Mouse (Mus musculus) intestine, embryonic 15.5 days (tissue): ENCODE measurements around the gene Dennd4b. TPM values are rescaled to one million over a fixed set of nuclear protein-coding genes. Genes with fewer than 3 reads are reported as not detected.

ENCODE experiments used
- ATAC-seq: fragments of 200-750 bp; cut with Nextera tagmentation; 2 replicates; pipeline ENCODE4 v1.8.0; 2017; ENCODE audit warnings: moderate TSS enrichment, moderate library complexity
- H3K27ac ChIP-seq: fragments of 300-500 bp; sonication (generic); 2 replicates; pipeline ENCODE4 v1.5.1; 2015; ENCODE audit warnings: mild to moderate bottlenecking, inconsistent platforms
- H3K27me3 ChIP-seq: fragments of 300-500 bp; sonication (generic); replicated peaks from 2 replicates; pipeline ENCODE4 v1.6.1; 2015; ENCODE audit warnings: inconsistent platforms
- H3K36me3 ChIP-seq: fragments of 300-500 bp; sonication (generic); 2 replicates; pipeline ENCODE4 v1.6.1; 2015; ENCODE audit warnings: inconsistent platforms
- H3K4me1 ChIP-seq: fragments of 300-500 bp; sonication (generic); replicated peaks from 2 replicates; pipeline ENCODE4 v1.6.1; 2015; ENCODE audit warnings: inconsistent platforms
- H3K4me2 ChIP-seq: fragments of 300-500 bp; sonication (generic); replicated peaks from 2 replicates; pipeline ENCODE4 v1.6.1; 2015; ENCODE audit warnings: mild to moderate bottlenecking, inconsistent platforms
- H3K4me3 ChIP-seq: fragments of 300-500 bp; sonication (generic); replicated peaks from 2 replicates; pipeline ENCODE4 v1.5.1; 2015; ENCODE audit warnings: inconsistent platforms
- H3K9ac ChIP-seq: fragments of 300-500 bp; sonication (generic); 2 replicates; pipeline ENCODE4 v1.6.1; 2015; ENCODE audit warnings: inconsistent platforms
- H3K9me3 ChIP-seq: fragments of 300-500 bp; sonication (generic); 2 replicates; pipeline ENCODE4 v1.6.1; 2016; ENCODE audit warnings: inconsistent platforms
- WGBS: fragments of 180-500 bp; shearing (Covaris S2); methylation state at CpG from one replicate; pipeline ENCODE4 v1.1.7; 2015; 5-methylcytosine and 5-hydroxymethylcytosine counted together
- polyA plus RNA-seq: library from polyadenylated mRNA; unstranded; fragments of >200 nt; fragmentation: Nextera tagmentation; extraction: Ambion mirVana; gene quantifications from 2 replicates; pipeline ENCODE4 v1.2.1, GENCODE M21; 2015

The Dennd4b gene
- polyA plus RNA-seq = 2.3 and 3.9 TPM in 2 replicates

- peak; percentile 96 for ATAC-seq
- no peaks in the 10 kb centered on the region for H3K9me3 ChIP-seq
- under 1% methylated on average over 83 of the region's 87 CpGs for WGBS
- H3K36me3 ChIP-seq = peaks cover 27% of the 10 kb centered on the region
- no peaks in the 10 kb centered on the region for H3K27me3 ChIP-seq
- peak within 1 kb of the TSS; percentile 90 for H3K4me3 ChIP-seq
- H3K27ac ChIP-seq = peak within 1 kb of the TSS; percentile 98
- peak within 1 kb of the TSS; percentile 89 for H3K9ac ChIP-seq
- H3K4me2 ChIP-seq = peak within 1 kb of the TSS; percentile 89
- H3K4me1 ChIP-seq = peaks cover 17% of the 10 kb centered on the region
These were observed at the start of gene Dennd4b for GRCm38 (mm10) chr3:90265034-90265931. TSS of gene Dennd4b (plus strand) at chr3:90265185.

GRCm38 (mm10) chr3:90215825-90216380, 49.1 kb upstream of the Dennd4b start:
- Histone ChIP-seq H3K9me3 (no peaks in the 10 kb centered on the region), H3K4me1 (peaks cover 16% of the 10 kb centered on the region), H3K27ac (no peak overlapping the region), H3K36me3 (peaks cover 3% of the 10 kb centered on the region; the same call in 1 of the 2 replicates), H3K4me3 (no peak overlapping the region), H3K4me2 (no peak overlapping the region), H3K9ac (no peak overlapping the region), H3K27me3 (no peaks in the 10 kb centered on the region)
- no peak for ATAC-seq
- WGBS = 36% methylated on average over 1 of the region's 1 CpGs

GRCm38 (mm10) chr3:90220088-90220487, 44.9 kb upstream of the Dennd4b start:
- peak; percentile 71 for ATAC-seq

GRCm38 (mm10) chr3:90220531-90220951, 44.4 kb upstream of the Dennd4b start:
- Histone ChIP-seq H3K9me3 (no peaks in the 10 kb centered on the region), H3K4me3 (peak overlapping the region; percentile 53), H3K27me3 (no peaks in the 10 kb centered on the region), H3K4me2 (peak overlapping the region; percentile 80), H3K4me1 (peaks cover 9% of the 10 kb centered on the region), H3K27ac (peak overlapping the region; percentile 89), H3K9ac (peak overlapping the region; percentile 55), H3K36me3 (0 out of 2 replicates have a peak, but pooled peaks cover 4% of the 10 kb centered on the region)
- WGBS = under 1% methylated on average over 20 of the region's 20 CpGs
- peak; percentile 90 for ATAC-seq

More at GRCm38 (mm10) chr3:90220088-90220487, 44.9 kb upstream of the Dennd4b start:
- peaks cover 9% of the 10 kb centered on the region for H3K4me1 ChIP-seq
- H3K4me2 ChIP-seq = peak overlapping the region; percentile 80
- no peaks in the 10 kb centered on the region for H3K27me3 ChIP-seq
- H3K27ac ChIP-seq = peak overlapping the region; percentile 89
- peak overlapping the region; percentile 53 for H3K4me3 ChIP-seq
- H3K9ac ChIP-seq = peak overlapping the region; percentile 55; the same call in 1 of the 2 replicates
- H3K36me3 ChIP-seq = 0 out of 2 replicates have a peak, but pooled peaks cover 4% of the 10 kb centered on the region
- no peaks in the 10 kb centered on the region for H3K9me3 ChIP-seq
- 9% methylated on average over 6 of the region's 6 CpGs for WGBS

- Histone ChIP-seq H3K9ac (peak overlapping the region; percentile 55), H3K4me3 (peak overlapping the region; percentile 53), H3K27me3 (no peaks in the 10 kb centered on the region), H3K27ac (peak overlapping the region; percentile 89; the same call in 1 of the 2 replicates), H3K4me1 (peaks cover 9% of the 10 kb centered on the region), H3K4me2 (peak overlapping the region; percentile 80), H3K36me3 (0 out of 2 replicates have a peak, but pooled peaks cover 4% of the 10 kb centered on the region), H3K9me3 (no peaks in the 10 kb centered on the region)
- WGBS = 15% methylated on average over 5 of the region's 5 CpGs
- ATAC-seq = peak; percentile 5; the same call in 1 of the 2 replicates
These were observed 43.9 kb upstream of the Dennd4b start for GRCm38 (mm10) chr3:90221123-90221522.

GRCm38 (mm10) chr3:90222455-90222854, 42.5 kb upstream of the Dennd4b start:
- Histone ChIP-seq H3K36me3 (0 out of 2 replicates have a peak, but pooled peaks cover 4% of the 10 kb centered on the region), H3K4me2 (no peak overlapping the region), H3K9me3 (no peaks in the 10 kb centered on the region), H3K4me1 (peaks cover 9% of the 10 kb centered on the region), H3K4me3 (no peak overlapping the region), H3K9ac (no peak overlapping the region), H3K27ac (no peak overlapping the region), H3K27me3 (no peaks in the 10 kb centered on the region)
- no peak for ATAC-seq
- 86% methylated on average over 4 of the region's 4 CpGs for WGBS

GRCm38 (mm10) chr3:90222941-90223340, 42.0 kb upstream of the Dennd4b start:
- no peak overlapping the region for H3K4me2 ChIP-seq
- 69% methylated on average over 3 of the region's 3 CpGs for WGBS
- no peaks in the 10 kb centered on the region for H3K27me3 ChIP-seq
- no peak overlapping the region for H3K9ac ChIP-seq
- H3K27ac ChIP-seq = no peak overlapping the region
- H3K4me3 ChIP-seq = no peak overlapping the region
- ATAC-seq = no peak
- peaks cover 9% of the 10 kb centered on the region for H3K4me1 ChIP-seq
- 0 out of 2 replicates have a peak, but pooled peaks cover 4% of the 10 kb centered on the region for H3K36me3 ChIP-seq
- no peaks in the 10 kb centered on the region for H3K9me3 ChIP-seq

- no peak overlapping the region for H3K4me3 ChIP-seq
- no peak overlapping the region for H3K27ac ChIP-seq
- 0 out of 2 replicates have a peak, but pooled peaks cover 4% of the 10 kb centered on the region for H3K36me3 ChIP-seq
- H3K4me2 ChIP-seq = no peak overlapping the region
- no peaks in the 10 kb centered on the region for H3K27me3 ChIP-seq
- no peak for ATAC-seq
- H3K9ac ChIP-seq = no peak overlapping the region
- H3K4me1 ChIP-seq = peaks cover 9% of the 10 kb centered on the region
- H3K9me3 ChIP-seq = no peaks in the 10 kb centered on the region
- 83% methylated on average over 10 of the region's 10 CpGs for WGBS
These were observed 40.7 kb upstream of the Dennd4b start for GRCm38 (mm10) chr3:90224331-90224730.

GRCm38 (mm10) chr3:90231075-90231474, 33.9 kb upstream of the Dennd4b start:
- ATAC-seq = no peak
- H3K9ac ChIP-seq = peak overlapping the region; percentile 26; the same call in 1 of the 2 replicates

GRCm38 (mm10) chr3:90231507-90232333, 33.3 kb upstream of the Dennd4b start, which contains the start of gene Jtb:
TSS of gene Jtb (plus strand) at chr3:90231597.
- Histone ChIP-seq H3K9ac (peak within 1 kb of the TSS; percentile 84), H3K9me3 (no peaks in the 10 kb centered on the region), H3K4me2 (peak within 1 kb of the TSS; percentile 76), H3K27me3 (no peaks in the 10 kb centered on the region), H3K36me3 (peaks cover 15% of the 10 kb centered on the region), H3K4me3 (peak within 1 kb of the TSS; percentile 75), H3K4me1 (peaks cover 2% of the 10 kb centered on the region; the same call in 1 of the 2 replicates), H3K27ac (peak within 1 kb of the TSS; percentile 88)
- under 1% methylated on average over 61 of the region's 61 CpGs for WGBS
- peak; percentile 99 for ATAC-seq

More at GRCm38 (mm10) chr3:90231075-90231474, 33.9 kb upstream of the Dennd4b start:
- peak overlapping the region; percentile 76 for H3K4me2 ChIP-seq
- no peaks in the 10 kb centered on the region for H3K9me3 ChIP-seq
- peaks cover 2% of the 10 kb centered on the region; the same call in 1 of the 2 replicates for H3K4me1 ChIP-seq
- 10% methylated on average over 8 of the region's 8 CpGs for WGBS
- peaks cover 15% of the 10 kb centered on the region for H3K36me3 ChIP-seq
- H3K27me3 ChIP-seq = no peaks in the 10 kb centered on the region
- H3K4me3 ChIP-seq = peak overlapping the region; percentile 75
- H3K27ac ChIP-seq = peak overlapping the region; percentile 88; the same call in 1 of the 2 replicates

- Histone ChIP-seq H3K4me1 (peaks cover 13% of the 10 kb centered on the region), H3K4me3 (no peak overlapping the region), H3K36me3 (no peaks in the 10 kb centered on the region), H3K4me2 (no peak overlapping the region), H3K27me3 (no peaks in the 10 kb centered on the region), H3K27ac (no peak overlapping the region), H3K9ac (no peak overlapping the region), H3K9me3 (no peaks in the 10 kb centered on the region)
- 91% methylated on average over 2 of the region's 2 CpGs for WGBS
- ATAC-seq = no peak
These were observed 23.7 kb upstream of the Dennd4b start for GRCm38 (mm10) chr3:90241251-90241650.
